Mouse (Mus musculus) left cerebral cortex, postnatal 10 days (tissue): ENCODE measurements around the gene Nlrx1. TPM values are rescaled to one million over a fixed set of nuclear protein-coding genes. Genes with fewer than 3 reads are reported as not detected.

Experiments
- total RNA-seq, 2 experiments: library from RNA; stranded (reverse); gene quantifications; 2 replicates each; pipeline ENCODE4 v1.2.3; 2021

Gene Nlrx1
- total RNA-seq, 2 experiments from 2014 or later: 11.9 to 14.8 TPM

Other genes starting within 250 kb of the Nlrx1 start
- gene Thy1, start 225.2 kb downstream of the Nlrx1 start, total RNA-seq: 100 to 1,000 TPM; 704 to 725 TPM
- gene Usp2, start 201.6 kb downstream of the Nlrx1 start, total RNA-seq: 10 to 100 TPM; 58.2 to 64.0 TPM
- gene Mfrp, start 166.9 kb downstream of the Nlrx1 start, total RNA-seq: under 1 TPM in 1 of 2 experiments, not detected in 1; 0.17 TPM
- 10 to 100 TPM; 11.2 to 12.1 TPM for gene C1qtnf5, start 161.4 kb downstream of the Nlrx1 start, total RNA-seq
- gene Gm49380, start 155.1 kb downstream of the Nlrx1 start, total RNA-seq: not detected
- 10 to 100 TPM; 30.1 to 33.4 TPM for gene Rnf26, start 155.1 kb downstream of the Nlrx1 start, total RNA-seq
- 10 to 100 TPM; 19.2 to 22.2 TPM for gene Mcam, start 134.1 kb downstream of the Nlrx1 start, total RNA-seq
- 10 to 100 TPM; 48.6 to 49.9 TPM for gene Cbl, start 34.5 kb downstream of the Nlrx1 start, total RNA-seq
- gene Ccdc153, start 27.9 kb downstream of the Nlrx1 start, total RNA-seq: 1 to 10 TPM in 1 of 2 experiments, under 1 TPM in 1; 0.69 to 1.9 TPM
- under 1 TPM; 0.53 to 0.60 TPM for gene Pdzd3, start 17.1 kb downstream of the Nlrx1 start, total RNA-seq
- 10 to 100 TPM; 68.0 to 73.2 TPM for gene Abcg4, start 20.0 kb upstream of the Nlrx1 start, total RNA-seq
- gene Hinfp, start 37.1 kb upstream of the Nlrx1 start, total RNA-seq: 10 to 100 TPM; 27.1 to 28.3 TPM
- gene C2cd2l, start 51.7 kb upstream of the Nlrx1 start, total RNA-seq: 100 to 1,000 TPM; 151 to 158 TPM
- 10 to 100 TPM; 15.5 to 17.9 TPM for gene Dpagt1, start 57.4 kb upstream of the Nlrx1 start, total RNA-seq
- gene H2afx, start 66.1 kb upstream of the Nlrx1 start, total RNA-seq: 10 to 100 TPM; 66.5 to 67.6 TPM
- gene Hmbs, start 75.6 kb upstream of the Nlrx1 start, total RNA-seq: 10 to 100 TPM; 20.5 to 24.0 TPM
- 10 to 100 TPM; 42.6 to 49.1 TPM for gene Vps11, start 93.1 kb upstream of the Nlrx1 start, total RNA-seq
- 10 to 100 TPM; 87.1 to 89.3 TPM for gene Hyou1, start 110.9 kb upstream of the Nlrx1 start, total RNA-seq
- gene Slc37a4, start 128.3 kb upstream of the Nlrx1 start, total RNA-seq: 10 to 100 TPM; 36.9 to 40.1 TPM
- 100 to 1,000 TPM; 711 to 765 TPM for gene Rps25, start 138.5 kb upstream of the Nlrx1 start, total RNA-seq
- gene Trappc4, start 139.0 kb upstream of the Nlrx1 start, total RNA-seq: 10 to 100 TPM; 75.3 to 87.2 TPM
- gene Ccdc84, start 150.0 kb upstream of the Nlrx1 start, total RNA-seq: 10 to 100 TPM; 16.1 to 19.9 TPM
- gene Foxr1, start 172.5 kb upstream of the Nlrx1 start, total RNA-seq: not detected
- not detected for gene Upk2, start 186.4 kb upstream of the Nlrx1 start, total RNA-seq
- 10 to 100 TPM; 85.4 to 98.1 TPM for gene Bcl9l, start 214.2 kb upstream of the Nlrx1 start, total RNA-seq